Comparison of ENCODE assay signal across 8 mouse cellular contexts in genomic region chr1:165708686-165709380, GRCm38 (mm10). TPM values are rescaled to one million over a fixed set of nuclear protein-coding genes. Genes with fewer than 3 reads are reported as not detected.
DNase-seq lines count a peak whose midpoint lies in the region; ATAC-seq and TF ChIP-seq lines count a peak whose summit lies in the region.

No protein-coding gene starts in this region.

- DNase-seq in heart, adult 2 months, result peak in 1 of 2 experiments; percentile 50
- DNase-seq in heart, postnatal 25 days (ENCODE audit: low spot score), result no peak
- DNase-seq in naive thymus-derived CD4-positive, alpha-beta T cell, adult 2 months (ENCODE audit: low read depth), result peak; percentile 61
- no peak for DNase-seq in cerebellum, adult 9-10 months
- DNase-seq in cerebellum, adult 8-10 months, result no peak
- DNase-seq in left cerebral cortex, postnatal 25 days (ENCODE audit: low spot score in 2 of 2), result no peak

- peak overlapping the region; percentile 98 for H3K27ac ChIP-seq in heart, adult 2 months
- H3K27ac ChIP-seq in hindbrain, embryonic 16.5 days (ENCODE audit: low read depth, low read length), result no peak overlapping the region

- peak overlapping the region; percentile 97 for H3K9ac ChIP-seq in heart, adult 2 months (ENCODE audit: low read depth, low read length)
- no peak overlapping the region for H3K9ac ChIP-seq in hindbrain, embryonic 16.5 days (ENCODE audit: low read depth, low read length)

- ATAC-seq in activated CD4-positive, CD25-positive, alpha-beta regulatory T cell, adult 4 months, result peak; percentile 24
- no peak for ATAC-seq in hindbrain, embryonic 16.5 days

- H3K27me3 ChIP-seq in heart, adult 2 months (ENCODE audit: control insufficient read depth, insufficient read depth, low read length), result no peaks in the 10 kb centered on the region
- H3K27me3 ChIP-seq in hindbrain, embryonic 16.5 days (replicated peaks; ENCODE audit: control insufficient read depth, insufficient read depth, low read length), result peaks cover 3% of the 10 kb centered on the region; the same call in 1 of the 2 replicates

- WGBS in heart, adult 2 months, result 35% methylated on average over 9 of the region's 9 CpGs
- WGBS in hindbrain, embryonic 16.5 days, result 30% methylated on average over 9 of the region's 9 CpGs

- H3K4me1 ChIP-seq in heart, adult 2 months (ENCODE audit: control insufficient read depth, insufficient read depth, low read length), result peaks cover 27% of the 10 kb centered on the region
- peaks cover 4% of the 10 kb centered on the region; the same call in 1 of the 2 replicates for H3K4me1 ChIP-seq in hindbrain, embryonic 16.5 days (ENCODE audit: control insufficient read depth, insufficient read depth, low read depth, low read length)

- intact Hi-C loops in heart, adult 2 months (cut with DNase I), result loop anchor here (2.0 kb wide), 1 partner anchor 28 kb away; no protein-coding TSS in a partner anchor
- intact Hi-C loops in heart, postnatal 25 days (cut with DNase I), result loop anchor here (2.0 kb wide), 1 partner anchor 48 kb away; no protein-coding TSS in a partner anchor
- intact Hi-C loops in left cerebral cortex, postnatal 25 days (cut with DNase I), result no loop called here

- peak; percentile 55; the same call in 1 of the 2 replicates for TF ChIP-seq EP300 in heart, adult 2 months (IDR thresholded peaks at IDR 0.05; ENCODE audit: insufficient read depth, low read depth, low read length)

- peak overlapping the region; percentile 86 for H3K4me3 ChIP-seq in heart, adult 2 months
- no peak overlapping the region for H3K4me3 ChIP-seq in hindbrain, embryonic 16.5 days (ENCODE audit: low read length)

- H3K4me2 ChIP-seq in hindbrain, embryonic 16.5 days (ENCODE audit: low read length), result peak overlapping the region; percentile 98

- no peaks in the 10 kb centered on the region for H3K9me3 ChIP-seq in hindbrain, embryonic 16.5 days (ENCODE audit: control insufficient read depth, low read length)

- no peak for TF ChIP-seq POLR2A in heart, adult 2 months (IDR thresholded peaks at IDR 0.05; ENCODE audit: insufficient read depth, low read depth, low read length)

- H3K36me3 ChIP-seq in heart, adult 2 months (ENCODE audit: control insufficient read depth, insufficient read depth, low read length), result peaks cover 19% of the 10 kb centered on the region
- no peaks in the 10 kb centered on the region for H3K36me3 ChIP-seq in hindbrain, embryonic 16.5 days (ENCODE audit: control insufficient read depth, insufficient read depth, low read length)

- TF ChIP-seq CTCF in heart, adult 2 months (IDR thresholded peaks at IDR 0.05), result no peak

- peaks cover 2% of the 10 kb centered on the region for H3K79me2 ChIP-seq in heart, adult 2 months (replicated peaks; ENCODE audit: control insufficient read depth, insufficient read depth, low read length)

RNA-seq across cellular contexts. Expression of gene Rcsd1, which starts 0.7 kb away (rescaled TPM):
- 10 to 100 TPM; 68.7 to 81.5 TPM for total RNA-seq in heart, adult 2 months (2021)
- polyA plus RNA-seq in heart, adult 2 months (2012; rRNA removed), result 57.2 and 86.2 TPM in 2 replicates
- total RNA-seq in heart, postnatal 25 days (2021), result 10 to 100 TPM; 79.6 to 81.5 TPM
- 100 to 1,000 TPM; 110 to 112 TPM for polyA plus RNA-seq in activated CD4-positive, CD25-positive, alpha-beta regulatory T cell, adult 4 months (2017; shearing (Covaris generic))
- polyA plus RNA-seq in hindbrain, embryonic 16.5 days (2015; fragmentation: Nextera tagmentation; extraction: Ambion mirVana), result 9.5 and 12.5 TPM in 2 replicates
- total RNA-seq in left cerebral cortex, postnatal 25 days (2021), result 1 to 10 TPM; 4.9 to 6.0 TPM

RNA-seq across cellular contexts. Expression of gene Creg1, which starts 54.7 kb away (rescaled TPM):
- 10 to 100 TPM; 85.7 to 93.3 TPM for total RNA-seq in heart, adult 2 months (2021)
- polyA plus RNA-seq in heart, adult 2 months (2012; rRNA removed), result 77.2 and 121 TPM in 2 replicates
- 10 to 100 TPM; 64.4 to 68.6 TPM for total RNA-seq in heart, postnatal 25 days (2021)
- 10 to 100 TPM; 24.1 to 24.2 TPM for polyA plus RNA-seq in activated CD4-positive, CD25-positive, alpha-beta regulatory T cell, adult 4 months (2017; shearing (Covaris generic))
- 42.8 and 42.9 TPM in 2 replicates for polyA plus RNA-seq in hindbrain, embryonic 16.5 days (2015; fragmentation: Nextera tagmentation; extraction: Ambion mirVana)
- 10 to 100 TPM; 27.1 to 28.5 TPM for total RNA-seq in left cerebral cortex, postnatal 25 days (2021)

Comparison
In these comparisons a context has a peak if more than half of its experiments do, and no peak if none do; other contexts are left out.
1. RNA of gene Rcsd1, which starts 0.7 kb away (total RNA-seq): 79.6 to 81.5 TPM in heart, postnatal 25 days and 68.7 to 81.5 TPM in heart, adult 2 months; 4.9 to 6.0 TPM in left cerebral cortex, postnatal 25 days; every median in the first group is over 4 times any median in the second.